Mouse (Mus musculus): ENCODE measurements at regions not wholly inside any gene's neighbourhood (a gene's known extent, or its start where the extent isn't known, plus 50 kb on each side); places are given as distances from the start of the nearest gene placed in this dataset.

DNA sequence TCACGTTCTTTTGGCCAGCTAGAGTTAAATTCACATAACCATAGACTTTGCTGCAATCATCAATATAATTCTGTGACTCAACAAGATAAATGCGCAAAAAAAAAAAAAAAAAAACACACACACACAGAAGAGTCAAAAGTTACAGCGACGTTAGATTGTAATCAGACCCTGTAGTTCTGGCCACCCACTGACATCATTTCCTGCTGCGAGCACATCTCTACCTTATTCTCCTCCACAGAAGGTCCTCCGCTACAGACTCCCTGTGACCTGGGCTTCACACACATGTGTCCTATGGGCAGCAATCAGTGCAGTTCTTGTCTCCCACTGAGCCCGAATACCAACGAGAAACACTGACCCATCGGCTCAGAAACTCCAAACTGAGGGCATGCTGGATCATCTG is 101.9 kb downstream of the Akap11 start:
- TF ChIP-seq CTCF (IDR thresholded peaks at IDR 0.05; ENCODE audit: borderline replicate concordance, extremely low read depth, insufficient read depth, insufficient read length), result no peak
- TF ChIP-seq POLR2A (IDR thresholded peaks at IDR 0.05; ENCODE audit: borderline replicate concordance, extremely low read depth, insufficient read depth, insufficient read length, poor library complexity, severe bottlenecking), result no peak
